Mouse (Mus musculus) cortical plate, adult 2 months (tissue): ENCODE measurements around the gene Sars2. TPM values are rescaled to one million over a fixed set of nuclear protein-coding genes. Genes with fewer than 3 reads are reported as not detected.

ENCODE experiments used
- H3K27ac ChIP-seq: fragments of 200-500 bp; 2 replicates; pipeline ENCODE4 v1.5.1; 2012; ENCODE audit warnings: low read length, control low read depth, inconsistent platforms; ENCODE audit not compliant: insufficient read depth
- H3K4me1 ChIP-seq: fragments of 200-500 bp; 2 replicates; pipeline ENCODE4 v1.6.1; 2011; ENCODE audit warnings: low read length; ENCODE audit not compliant: control insufficient read depth, insufficient read depth
- H3K4me3 ChIP-seq: fragments of 200-500 bp; 2 replicates; pipeline ENCODE4 v1.5.1; 2011; ENCODE audit warnings: mild to moderate bottlenecking, low read length, control low read depth; ENCODE audit not compliant: insufficient read depth
- CTCF ChIP-seq: fragments of 200-500 bp; IDR thresholded peaks from 2 replicates; pipeline ENCODE4 v1.5.1; 2011; ENCODE audit warnings: mild to moderate bottlenecking, control low read depth, low read length; ENCODE audit not compliant: insufficient read depth; ENCODE audit errors: extremely low read depth
- POLR2A ChIP-seq: fragments of 200-500 bp; IDR thresholded peaks from 2 replicates; pipeline ENCODE4 v1.6.1; 2011; ENCODE audit warnings: mild to moderate bottlenecking, low read length, control low read depth; ENCODE audit not compliant: insufficient read depth; ENCODE audit errors: extremely low read depth
- polyA plus RNA-seq: library from polyadenylated mRNA; depleted of rRNA; stranded (reverse); fragments of >200 nt; gene quantifications from 2 replicates; pipeline ENCODE4 v1.2.3, GENCODE M21; 2012

The Sars2 gene
- polyA plus RNA-seq, 1 experiment = 15.2 TPM

- TF ChIP-seq POLR2A (no peak), CTCF (no peak)
- no peak overlapping the region for H3K4me3 ChIP-seq
- H3K4me1 ChIP-seq = peaks cover 7% of the 10 kb centered on the region; the same call in 1 of the 2 replicates
- no peak overlapping the region for H3K27ac ChIP-seq
Observed at GRCm38 (mm10) chr7:28770309-28770708, 28.5 kb downstream of the Sars2 start.

- no peak overlapping the region for H3K27ac ChIP-seq
- no peak overlapping the region for H3K4me3 ChIP-seq
- no peak for TF ChIP-seq POLR2A
- no peak for TF ChIP-seq CTCF
- peaks cover 4% of the 10 kb centered on the region; the same call in 1 of the 2 replicates for H3K4me1 ChIP-seq
Observed at GRCm38 (mm10) chr7:28771867-28772266, 30.1 kb downstream of the Sars2 start.

- Histone ChIP-seq H3K27ac (no peak overlapping the region), H3K4me1 (no peaks in the 10 kb centered on the region), H3K4me3 (no peak overlapping the region)
- TF ChIP-seq CTCF = no peak
- TF ChIP-seq POLR2A = no peak
Observed at GRCm38 (mm10) chr7:28773163-28773562, 31.4 kb downstream of the Sars2 start.

- TF ChIP-seq CTCF (no peak), POLR2A (no peak)
- Histone ChIP-seq H3K27ac (0 out of 2 replicates have a peak overlapping the region, but pooled peaks have one; percentile 40), H3K4me1 (no peaks in the 10 kb centered on the region), H3K4me3 (no peak overlapping the region)
Observed at GRCm38 (mm10) chr7:28774164-28774563, 32.4 kb downstream of the Sars2 start.

GRCm38 (mm10) chr7:28775129-28775528 lies 33.3 kb downstream of the Sars2 start:
- no peak for TF ChIP-seq POLR2A
- no peak for TF ChIP-seq CTCF
- H3K4me3 ChIP-seq = no peak overlapping the region

GRCm38 (mm10) chr7:28778825-28779224 lies 37.0 kb downstream of the Sars2 start:
- no peak overlapping the region for H3K4me3 ChIP-seq
- peaks cover 6% of the 10 kb centered on the region; the same call in 1 of the 2 replicates for H3K4me1 ChIP-seq
- H3K27ac ChIP-seq = no peak overlapping the region
- TF ChIP-seq CTCF (no peak), POLR2A (no peak)

More at GRCm38 (mm10) chr7:28775129-28775528, 33.3 kb downstream of the Sars2 start:
- no peaks in the 10 kb centered on the region for H3K4me1 ChIP-seq
- no peak overlapping the region for H3K27ac ChIP-seq

GRCm38 (mm10) chr7:28780067-28780658 lies 38.4 kb downstream of the Sars2 start:
- no peak overlapping the region for H3K4me3 ChIP-seq
- H3K27ac ChIP-seq = 0 out of 2 replicates have a peak overlapping the region, but pooled peaks have one; percentile 0
- TF ChIP-seq CTCF = peak; percentile 70
- TF ChIP-seq POLR2A = no peak
- H3K4me1 ChIP-seq = peaks cover 6% of the 10 kb centered on the region; the same call in 1 of the 2 replicates

- no peak overlapping the region for H3K4me3 ChIP-seq
- H3K27ac ChIP-seq = peak overlapping the region; percentile 78; the same call in 1 of the 2 replicates
- peaks cover 6% of the 10 kb centered on the region; the same call in 1 of the 2 replicates for H3K4me1 ChIP-seq
- TF ChIP-seq CTCF (no peak), POLR2A (no peak)
Observed at GRCm38 (mm10) chr7:28780857-28781256, 39.1 kb downstream of the Sars2 start.

- Histone ChIP-seq H3K4me3 (no peak overlapping the region), H3K27ac (peak overlapping the region; percentile 78; the same call in 1 of the 2 replicates), H3K4me1 (peaks cover 6% of the 10 kb centered on the region; the same call in 1 of the 2 replicates)
- no peak for TF ChIP-seq POLR2A
- no peak for TF ChIP-seq CTCF
Observed at GRCm38 (mm10) chr7:28781261-28781663, 39.5 kb downstream of the Sars2 start.

GRCm38 (mm10) chr7:28785161-28785560 lies 43.4 kb downstream of the Sars2 start:
- no peak overlapping the region for H3K27ac ChIP-seq
- H3K4me1 ChIP-seq = peaks cover 6% of the 10 kb centered on the region; the same call in 1 of the 2 replicates
- TF ChIP-seq POLR2A (no peak), CTCF (no peak)
- no peak overlapping the region for H3K4me3 ChIP-seq
